Mouse (Mus musculus): Measurements from ENCODE around the gene Gm4969. TPM values are rescaled to one million over a fixed set of nuclear protein-coding genes. Genes with fewer than 3 reads are reported as not detected.

Gm4969 gene
- polyA plus RNA-seq, 1 experiment from 2014 or later: 1.6 TPM

DNA sequence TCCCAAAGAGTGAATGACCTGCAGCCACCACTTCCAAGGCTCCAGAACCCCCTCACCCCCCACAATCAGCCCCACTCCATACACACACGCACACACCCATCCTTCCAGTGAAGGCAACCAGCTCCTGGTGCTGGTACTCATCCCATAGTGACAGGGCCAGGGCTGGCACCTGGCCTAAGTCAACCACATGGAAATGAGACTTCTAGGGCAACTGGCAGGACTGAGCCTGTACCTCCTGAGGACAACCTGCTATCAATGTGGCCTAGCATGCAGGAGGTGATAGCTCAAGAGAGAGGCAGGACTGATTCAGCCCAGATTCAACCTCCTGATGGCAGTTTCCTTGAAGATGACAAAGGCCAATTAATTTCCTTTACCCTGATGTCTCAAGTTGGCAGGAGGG, 17.9 kb downstream of the Gm4969 start:
- WGBS: 79% methylated on average over 1 of the region's 1 CpGs
- no peak overlapping the region for H3K9ac ChIP-seq (replicated peaks)
- no peak overlapping the region for H3K4me2 ChIP-seq (replicated peaks)
- H3K4me1 ChIP-seq (replicated peaks): peaks cover 20% of the 10 kb centered on the region
- H3K27ac ChIP-seq: no peak overlapping the region
- no peaks in the 10 kb centered on the region for H3K36me3 ChIP-seq
- ATAC-seq: no peak
- H3K4me3 ChIP-seq (replicated peaks): no peak overlapping the region
- H3K9me3 ChIP-seq: no peaks in the 10 kb centered on the region
- peaks cover 6% of the 10 kb centered on the region; the same call in 1 of the 2 replicates for H3K27me3 ChIP-seq

DNA sequence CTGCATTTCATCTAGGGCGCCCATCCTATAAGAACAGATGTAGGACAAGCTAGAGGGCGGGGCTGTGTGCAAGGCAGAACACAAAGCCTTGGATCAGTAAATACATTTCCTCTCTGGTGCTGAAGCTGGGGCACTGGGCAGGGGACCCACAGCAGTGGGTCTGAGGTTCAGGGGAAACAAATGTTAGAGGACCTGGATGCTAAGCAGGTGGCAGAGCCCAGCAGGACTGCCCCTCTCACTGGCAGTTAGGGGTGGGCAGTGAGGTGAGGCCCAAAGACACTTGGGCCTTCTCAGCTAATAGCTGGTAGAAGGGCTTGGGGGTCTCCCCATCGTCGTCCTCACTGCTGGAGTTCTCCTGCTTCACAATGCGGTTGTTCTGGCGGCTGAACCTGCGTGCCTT, 19.4 kb downstream of the Gm4969 start:
- H3K27me3 ChIP-seq: peaks cover 10% of the 10 kb centered on the region; the same call in 1 of the 2 replicates
- ATAC-seq: no peak
- WGBS: 61% methylated on average over 7 of the region's 7 CpGs

DNA sequence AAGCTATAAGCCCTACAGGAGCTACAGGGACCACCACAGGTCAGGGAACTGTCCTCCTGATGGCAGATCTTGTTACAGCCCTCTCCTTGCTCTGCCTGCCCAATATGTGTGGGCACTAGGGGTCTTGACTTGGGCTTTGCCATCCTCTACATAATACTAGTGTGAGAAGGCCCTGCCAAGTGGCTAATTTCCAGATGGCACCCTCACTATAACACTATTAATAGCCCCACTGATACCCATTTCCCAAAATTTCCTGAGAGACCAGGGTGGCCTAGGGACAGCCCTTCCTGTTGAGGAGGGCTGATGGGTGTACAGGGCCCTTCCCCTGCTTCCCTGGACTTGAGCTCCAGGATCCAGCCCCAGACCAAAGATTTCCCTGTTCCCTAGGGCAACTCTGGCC, 20.3 kb downstream of the Gm4969 start:
- no peak for ATAC-seq
- Histone ChIP-seq H3K4me3 (replicated peaks) (no peak overlapping the region), H3K27me3 (peaks cover 10% of the 10 kb centered on the region; the same call in 1 of the 2 replicates), H3K4me1 (replicated peaks) (peaks cover 44% of the 10 kb centered on the region), H3K36me3 (no peaks in the 10 kb centered on the region), H3K9me3 (no peaks in the 10 kb centered on the region), H3K27ac (no peak overlapping the region), H3K9ac (replicated peaks) (no peak overlapping the region), H3K4me2 (replicated peaks) (no peak overlapping the region)

More for the DNA sequence above, 19.4 kb downstream of the Gm4969 start:
- Histone ChIP-seq H3K27ac (no peak overlapping the region), H3K4me2 (replicated peaks) (no peak overlapping the region), H3K4me1 (replicated peaks) (peaks cover 34% of the 10 kb centered on the region), H3K4me3 (replicated peaks) (no peak overlapping the region), H3K9ac (replicated peaks) (no peak overlapping the region; the same call in 1 of the 2 replicates), H3K36me3 (no peaks in the 10 kb centered on the region), H3K9me3 (no peaks in the 10 kb centered on the region)

DNA sequence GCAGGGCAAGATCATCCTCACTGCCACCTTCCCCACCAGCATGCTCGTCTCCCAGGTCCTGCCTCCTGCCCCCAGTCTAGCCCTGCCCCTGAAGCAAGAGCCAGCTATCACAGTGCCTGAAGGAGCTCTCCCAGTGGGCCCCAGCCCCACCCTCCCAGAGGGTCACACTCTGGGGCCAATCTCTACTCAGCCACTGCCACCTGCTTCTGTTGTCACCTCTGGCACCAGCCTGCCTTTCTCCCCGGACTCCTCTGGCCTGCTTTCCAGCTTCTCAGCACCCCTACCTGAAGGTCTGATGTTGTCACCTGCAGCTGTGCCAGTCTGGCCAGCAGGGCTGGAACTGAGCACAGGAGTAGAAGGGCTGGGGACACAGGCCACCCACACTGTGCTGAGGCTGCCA, 21.0 kb downstream of the Gm4969 start:
- Histone ChIP-seq H3K36me3 (no peaks in the 10 kb centered on the region), H3K9ac (replicated peaks) (no peak overlapping the region), H3K27ac (no peak overlapping the region), H3K4me2 (replicated peaks) (no peak overlapping the region), H3K9me3 (no peaks in the 10 kb centered on the region), H3K4me3 (replicated peaks) (no peak overlapping the region), H3K4me1 (replicated peaks) (peaks cover 50% of the 10 kb centered on the region), H3K27me3 (peaks cover 14% of the 10 kb centered on the region)
- ATAC-seq: no peak
- 64% methylated on average over 2 of the region's 2 CpGs for WGBS

DNA sequence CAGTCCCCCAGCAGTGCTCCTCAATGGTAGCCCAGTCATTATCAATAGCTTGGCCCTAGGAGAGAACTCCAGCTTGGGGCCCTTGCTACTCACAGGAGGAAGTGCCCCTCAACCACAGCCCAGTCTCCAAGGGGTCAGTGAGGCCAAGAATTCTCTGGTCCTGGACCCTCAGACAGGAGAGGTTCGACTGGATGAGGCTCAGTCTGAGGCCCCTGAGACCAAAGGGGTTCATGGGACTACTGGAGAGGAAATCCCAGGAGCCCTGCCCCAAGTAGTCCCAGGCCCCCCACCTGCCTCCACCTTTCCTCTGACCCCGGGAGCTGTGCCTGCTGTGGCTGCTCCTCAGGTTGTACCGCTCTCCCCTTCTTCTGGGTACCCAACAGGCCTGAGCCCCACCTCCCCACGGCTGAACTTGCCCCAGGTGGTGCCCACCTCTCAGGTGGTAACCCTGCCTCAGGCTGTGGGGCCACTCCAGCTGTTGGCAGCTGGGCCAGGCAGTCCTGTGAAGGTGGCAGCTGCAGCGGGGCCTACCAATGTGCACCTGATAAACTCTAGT, 21.7 kb downstream of the Gm4969 start:
- Histone ChIP-seq H3K4me1 (replicated peaks) (peaks cover 55% of the 10 kb centered on the region), H3K27me3 (peaks cover 21% of the 10 kb centered on the region), H3K9me3 (no peaks in the 10 kb centered on the region), H3K36me3 (peaks cover 7% of the 10 kb centered on the region), H3K4me3 (replicated peaks) (peak overlapping the region; percentile 63), H3K4me2 (replicated peaks) (peak overlapping the region; percentile 98), H3K27ac (no peak overlapping the region), H3K9ac (replicated peaks) (peak overlapping the region; percentile 72)
- WGBS: 60% methylated on average over 5 of the region's 5 CpGs
- ATAC-seq: no peak

DNA sequence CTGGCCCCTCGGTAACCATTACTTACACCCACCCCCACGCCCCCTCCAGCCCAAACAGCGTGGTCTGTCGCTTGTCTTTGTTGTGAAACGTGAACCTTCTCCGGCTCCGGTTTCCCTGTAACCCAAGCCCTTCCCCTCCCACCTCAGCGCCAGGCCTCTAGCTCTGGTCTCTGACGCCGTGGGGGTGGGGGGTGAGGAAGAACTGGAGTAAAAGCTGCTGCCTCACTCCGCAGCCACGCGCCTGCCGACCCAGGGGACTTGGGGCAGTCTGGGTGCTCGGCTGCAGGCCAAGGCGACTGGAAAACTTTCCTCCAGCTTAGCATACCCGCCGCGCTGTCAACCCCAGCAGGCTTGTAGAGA, 22.4 kb downstream of the Gm4969 start:
- peaks cover 29% of the 10 kb centered on the region for H3K27me3 ChIP-seq
- ATAC-seq: no peak
- peak overlapping the region; percentile 98 for H3K4me2 ChIP-seq (replicated peaks)
- H3K27ac ChIP-seq: peak overlapping the region; percentile 82
- H3K9ac ChIP-seq (replicated peaks): peak overlapping the region; percentile 72
- H3K4me1 ChIP-seq (replicated peaks): peaks cover 55% of the 10 kb centered on the region
- no peaks in the 10 kb centered on the region for H3K9me3 ChIP-seq
- H3K36me3 ChIP-seq: peaks cover 14% of the 10 kb centered on the region
- H3K4me3 ChIP-seq (replicated peaks): peak overlapping the region; percentile 63
- under 1% methylated on average over 19 of the region's 19 CpGs for WGBS

DNA sequence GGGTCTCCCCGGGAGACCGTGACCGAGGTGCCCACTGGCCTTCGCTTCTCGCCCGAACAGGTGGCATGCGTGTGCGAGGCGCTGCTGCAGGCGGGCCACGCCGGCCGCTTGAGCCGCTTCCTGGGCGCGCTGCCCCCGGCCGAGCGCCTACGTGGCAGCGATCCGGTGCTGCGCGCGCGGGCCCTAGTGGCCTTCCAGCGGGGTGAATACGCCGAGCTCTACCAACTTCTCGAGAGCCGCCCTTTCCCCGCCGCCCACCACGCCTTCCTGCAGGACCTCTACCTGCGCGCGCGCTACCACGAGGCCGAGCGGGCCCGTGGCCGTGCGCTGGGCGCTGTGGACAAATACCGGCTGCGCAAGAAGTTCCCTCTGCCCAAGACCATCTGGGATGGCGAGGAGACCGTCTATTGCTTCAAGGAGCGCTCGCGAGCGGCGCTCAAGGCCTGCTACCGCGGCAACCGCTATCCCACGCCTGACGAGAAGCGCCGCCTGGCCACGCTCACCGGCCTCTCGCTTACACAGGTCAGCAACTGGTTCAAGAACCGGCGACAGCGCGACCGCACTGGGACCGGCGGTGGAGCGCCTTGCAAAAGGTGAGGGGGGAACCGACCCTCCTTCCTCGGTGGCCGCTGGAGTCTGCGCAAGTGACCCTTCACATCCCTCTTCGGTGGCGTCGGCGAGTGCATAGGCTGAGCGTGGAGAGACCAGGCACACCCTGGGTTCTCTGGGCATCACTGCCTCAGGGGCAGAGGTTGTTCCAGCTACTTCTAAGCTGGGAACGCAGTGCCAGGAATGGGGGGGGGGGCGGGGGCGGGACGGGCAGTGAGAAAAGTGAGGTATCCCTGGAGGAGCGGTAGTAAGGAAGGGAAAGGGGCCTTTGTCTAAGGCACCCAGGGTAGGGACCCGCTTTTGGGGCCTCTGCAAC, 23.1 kb downstream of the Gm4969 start:
- H3K27me3 ChIP-seq: peaks cover 35% of the 10 kb centered on the region
- peak overlapping the region; percentile 98 for H3K4me2 ChIP-seq (replicated peaks)
- ATAC-seq: peak; percentile 3; the same call in 1 of the 2 replicates
- under 1% methylated on average over 84 of the region's 87 CpGs for WGBS
- peaks cover 55% of the 10 kb centered on the region for H3K4me1 ChIP-seq (replicated peaks)
- peak overlapping the region; percentile 72 for H3K9ac ChIP-seq (replicated peaks)
- H3K9me3 ChIP-seq: no peaks in the 10 kb centered on the region
- H3K36me3 ChIP-seq: peaks cover 20% of the 10 kb centered on the region
- peak overlapping the region; percentile 63 for H3K4me3 ChIP-seq (replicated peaks)
- H3K27ac ChIP-seq: peak overlapping the region; percentile 82

DNA sequence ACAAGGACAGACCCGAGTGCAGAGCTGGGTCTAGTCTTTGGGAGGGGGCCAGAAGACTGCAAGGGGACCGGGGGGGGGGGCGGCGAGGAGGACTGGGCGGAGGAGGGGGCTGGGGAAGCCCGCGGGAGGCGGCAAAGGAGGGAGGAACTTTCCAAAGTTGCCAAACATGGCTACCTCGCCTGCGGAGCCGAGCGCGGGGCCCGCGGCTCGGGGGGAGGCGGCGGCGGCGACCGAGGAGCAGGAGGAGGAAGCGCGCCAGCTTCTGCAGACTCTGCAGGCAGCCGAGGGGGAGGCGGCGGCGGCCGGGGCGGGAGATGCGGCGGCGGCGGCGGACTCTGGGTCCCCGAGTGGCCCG, 23.7 kb downstream of the Gm4969 start, which contains the start of gene Six5:
TSS of gene Six5 (plus strand) at position 124 of the 355 bp plus-strand sequence.
- peaks cover 26% of the 10 kb centered on the region for H3K36me3 ChIP-seq
- H3K4me2 ChIP-seq (replicated peaks): peak within 1 kb of the TSS; percentile 98
- H3K4me3 ChIP-seq (replicated peaks): peak within 1 kb of the TSS; percentile 63
- H3K27me3 ChIP-seq: peaks cover 38% of the 10 kb centered on the region
- no peaks in the 10 kb centered on the region for H3K9me3 ChIP-seq
- H3K9ac ChIP-seq (replicated peaks): peak within 1 kb of the TSS; percentile 72
- ATAC-seq: no peak
- WGBS: under 1% methylated on average over 27 of the region's 36 CpGs
- peaks cover 55% of the 10 kb centered on the region for H3K4me1 ChIP-seq (replicated peaks)
- peak within 1 kb of the TSS; percentile 82 for H3K27ac ChIP-seq

DNA sequence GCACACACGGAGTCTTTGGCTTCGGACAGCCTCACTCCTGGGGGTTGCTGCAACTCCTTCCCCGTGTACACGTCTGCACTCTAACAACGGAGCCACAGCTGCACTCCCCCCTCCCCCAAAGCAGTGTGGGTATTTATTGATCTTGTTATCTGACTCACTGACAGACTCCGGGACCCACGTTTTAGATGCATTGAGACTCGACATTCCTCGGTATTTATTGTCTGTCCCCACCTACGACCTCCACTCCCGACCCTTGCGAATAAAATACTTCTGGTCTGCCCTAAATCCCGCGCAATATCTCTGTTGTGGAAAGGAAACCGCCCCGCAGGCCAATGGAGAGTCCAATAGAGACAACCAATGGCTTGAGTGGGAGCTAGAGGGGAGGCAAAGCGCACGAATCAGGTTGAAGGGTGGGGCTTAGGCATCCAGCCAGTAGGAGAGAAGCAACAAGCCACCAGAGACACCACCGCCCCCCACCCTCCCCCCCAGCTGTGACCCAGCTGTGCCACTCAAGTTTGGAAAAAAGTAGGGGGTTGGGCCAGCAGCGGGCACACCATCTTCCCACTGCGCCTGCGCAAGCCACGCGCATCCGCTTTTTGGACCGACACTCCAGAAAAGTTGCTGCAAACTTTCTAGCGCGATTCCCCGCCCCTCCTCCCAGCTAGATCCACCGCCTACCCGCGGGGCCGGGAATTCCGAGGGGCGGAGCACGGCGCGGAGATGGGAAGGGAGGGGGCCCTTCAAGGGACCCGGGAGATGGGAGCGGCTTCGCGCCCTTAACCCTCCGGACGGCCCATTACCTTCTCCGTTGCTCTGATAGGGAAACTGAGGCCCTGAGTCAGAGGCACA, 24.4 kb downstream of the Gm4969 start:
- peaks cover 55% of the 10 kb centered on the region for H3K4me1 ChIP-seq (replicated peaks)
- peak; percentile 75 for ATAC-seq
- no peaks in the 10 kb centered on the region for H3K9me3 ChIP-seq
- under 1% methylated on average over 45 of the region's 45 CpGs for WGBS
- H3K27ac ChIP-seq: peak overlapping the region; percentile 82
- H3K36me3 ChIP-seq: peaks cover 29% of the 10 kb centered on the region
- H3K27me3 ChIP-seq: peaks cover 38% of the 10 kb centered on the region
- H3K4me2 ChIP-seq (replicated peaks): peak overlapping the region; percentile 98
- H3K9ac ChIP-seq (replicated peaks): peak overlapping the region; percentile 72
- H3K4me3 ChIP-seq (replicated peaks): peak overlapping the region; percentile 63

DNA sequence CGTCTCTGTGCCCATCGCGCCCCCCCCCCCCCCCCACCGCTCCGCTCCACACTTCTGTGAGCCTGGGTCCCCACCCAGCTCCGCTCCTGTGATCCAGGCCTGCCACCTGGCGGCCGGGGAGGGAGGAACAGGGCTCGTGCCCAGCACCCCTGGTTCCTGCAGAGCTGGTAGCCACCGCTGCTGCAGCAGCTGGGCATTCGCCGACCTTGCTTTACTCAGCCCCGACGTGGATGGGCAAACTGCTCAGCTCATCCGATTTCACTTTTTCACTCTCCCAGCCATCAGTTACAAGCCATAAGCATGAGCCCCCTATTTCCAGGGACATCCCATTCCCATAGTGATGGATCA, 25.0 kb downstream of the Gm4969 start:
- H3K4me3 ChIP-seq (replicated peaks): peak overlapping the region; percentile 63
- H3K9ac ChIP-seq (replicated peaks): no peak overlapping the region
- H3K27ac ChIP-seq: peak overlapping the region; percentile 82
- no peaks in the 10 kb centered on the region for H3K9me3 ChIP-seq
- H3K27me3 ChIP-seq: peaks cover 38% of the 10 kb centered on the region
- 2% methylated on average over 9 of the region's 15 CpGs for WGBS
- H3K4me1 ChIP-seq (replicated peaks): peaks cover 55% of the 10 kb centered on the region
- peaks cover 35% of the 10 kb centered on the region for H3K36me3 ChIP-seq
- H3K4me2 ChIP-seq (replicated peaks): peak overlapping the region; percentile 98
- ATAC-seq: peak; percentile 44

DNA sequence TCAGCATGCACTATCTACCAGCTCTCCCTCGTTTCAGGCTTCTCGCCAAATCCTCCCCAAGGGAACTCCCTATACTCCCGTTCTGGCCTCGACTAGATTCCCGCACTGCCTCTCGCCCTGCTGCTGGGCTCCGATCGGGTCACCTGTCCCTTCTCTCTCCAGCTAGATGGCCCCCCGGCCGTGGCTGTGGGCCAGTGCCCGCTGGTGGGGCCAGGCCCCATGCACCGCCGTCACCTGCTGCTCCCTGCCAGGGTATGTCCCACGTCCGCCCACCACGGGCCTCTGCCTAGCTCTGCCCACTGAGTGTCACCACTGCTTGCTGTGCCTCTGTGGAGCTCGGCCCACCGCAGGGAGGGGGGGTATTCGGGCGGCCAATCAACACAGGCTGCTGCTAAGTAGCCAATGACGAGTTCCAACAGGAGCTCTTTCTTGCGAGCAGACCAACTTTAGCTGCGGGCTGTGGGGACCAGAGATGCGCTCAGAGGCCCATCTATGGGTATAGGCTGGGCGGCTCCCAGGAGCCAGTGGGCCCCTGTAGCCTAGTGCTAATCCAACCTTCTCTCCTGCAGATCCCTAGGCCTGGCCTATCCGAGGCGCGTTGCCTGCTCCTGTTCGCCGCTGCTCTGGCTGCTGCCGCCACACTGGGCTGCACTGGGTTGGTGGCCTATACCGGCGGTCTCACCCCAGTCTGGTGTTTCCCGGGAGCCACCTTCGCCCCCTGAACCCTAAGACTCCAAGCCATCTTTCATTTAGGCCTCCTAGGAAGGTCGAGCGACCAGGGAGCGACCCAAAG, 25.6 kb downstream of the Gm4969 start:
- Histone ChIP-seq H3K4me3 (replicated peaks) (peak overlapping the region; percentile 63), H3K27ac (peak overlapping the region; percentile 82; the same call in 1 of the 2 replicates), H3K4me1 (replicated peaks) (peaks cover 55% of the 10 kb centered on the region), H3K9ac (replicated peaks) (peak overlapping the region; percentile 11; the same call in 1 of the 2 replicates), H3K36me3 (peaks cover 41% of the 10 kb centered on the region), H3K4me2 (replicated peaks) (peak overlapping the region; percentile 98), H3K9me3 (no peaks in the 10 kb centered on the region), H3K27me3 (peaks cover 38% of the 10 kb centered on the region)
- 4% methylated on average over 37 of the region's 38 CpGs for WGBS
- peak; percentile 59 for ATAC-seq

Data from midbrain, embryonic 13.5 days (tissue).